Comparison of ENCODE assay signal across 8 mouse cellular contexts in genomic region chr7:31208237-31209054, GRCm38 (mm10). TPM values are rescaled to one million over a fixed set of nuclear protein-coding genes. Genes with fewer than 3 reads are reported as not detected.
DNase-seq lines count a peak whose midpoint lies in the region; ATAC-seq and TF ChIP-seq lines count a peak whose summit lies in the region.

No protein-coding gene starts in this region.

- TF ChIP-seq CTCF in liver, postnatal 0 days (IDR thresholded peaks at IDR 0.05; ENCODE audit: low read depth): peak; percentile 14; the same call in 1 of the 2 replicates
- TF ChIP-seq CTCF in testis, adult 2 months (IDR thresholded peaks at IDR 0.05; ENCODE audit: control insufficient read depth, insufficient read depth, insufficient replicate concordance, low read depth, low read length): no peak

- peak; percentile 64 for DNase-seq in ES-CJ7 (ENCODE audit: low read depth, low spot score)
- DNase-seq in cerebellum, adult 18-20 months: peak; percentile 80
- peak; percentile 49 for DNase-seq in heart, postnatal 25 days (ENCODE audit: low spot score)
- DNase-seq in layer of hippocampus, adult 11-12 months (ENCODE audit: low spot score): peak; percentile 75
- peak; percentile 82 for DNase-seq in liver, postnatal 0 days

- intact Hi-C loops in heart, postnatal 25 days (cut with DNase I): no loop called here

- H3K4me2 ChIP-seq in forebrain, embryonic 16.5 days (ENCODE audit: low read length): peak overlapping the region; percentile 63
- peak overlapping the region; percentile 77 for H3K4me2 ChIP-seq in liver, postnatal 0 days (ENCODE audit: low read depth, low read length)
- peak overlapping the region; percentile 61 for H3K4me2 ChIP-seq in neural tube, embryonic 14.5 days (ENCODE audit: low read depth, low read length)

- WGBS in forebrain, embryonic 16.5 days: 31% methylated on average over 34 of the region's 34 CpGs
- 36% methylated on average over 34 of the region's 34 CpGs for WGBS in liver, postnatal 0 days (ENCODE audit: insufficient replicate concordance)
- WGBS in neural tube, embryonic 14.5 days: 35% methylated on average over 34 of the region's 34 CpGs

- peak; percentile 90 for ATAC-seq in forebrain, embryonic 16.5 days
- peak; percentile 74 for ATAC-seq in liver, postnatal 0 days
- peak; percentile 91 for ATAC-seq in neural tube, embryonic 14.5 days (ENCODE audit: low read depth)

- peaks cover 6% of the 10 kb centered on the region; the same call in 1 of the 2 replicates for H3K4me1 ChIP-seq in forebrain, embryonic 16.5 days (replicated peaks; ENCODE audit: control insufficient read depth, insufficient read depth, low read length)
- H3K4me1 ChIP-seq in liver, postnatal 0 days (ENCODE audit: insufficient read depth): peaks cover 4% of the 10 kb centered on the region
- 0 out of 2 replicates have a peak, but pooled peaks cover 4% of the 10 kb centered on the region for H3K4me1 ChIP-seq in neural tube, embryonic 14.5 days (ENCODE audit: control insufficient read depth, insufficient read depth, low read length)
- H3K4me1 ChIP-seq in testis, adult 2 months (ENCODE audit: control insufficient read depth, insufficient read depth, low read length): peaks cover 6% of the 10 kb centered on the region

- no peaks in the 10 kb centered on the region for H3K9me3 ChIP-seq in forebrain, embryonic 16.5 days (ENCODE audit: control insufficient read depth, low read length)
- no peaks in the 10 kb centered on the region for H3K9me3 ChIP-seq in liver, postnatal 0 days (ENCODE audit: low read length)
- no peaks in the 10 kb centered on the region; the same call in none of the 2 replicates for H3K9me3 ChIP-seq in neural tube, embryonic 14.5 days (ENCODE audit: control insufficient read depth, low read length)

- peak; percentile 28; the same call in 1 of the 2 replicates for TF ChIP-seq POLR2A in testis, adult 2 months (IDR thresholded peaks at IDR 0.05; ENCODE audit: control insufficient read depth, low read depth, low read length)

- no peak overlapping the region for H3K27ac ChIP-seq in forebrain, embryonic 16.5 days (ENCODE audit: low read length)
- no peak overlapping the region for H3K27ac ChIP-seq in liver, postnatal 0 days (ENCODE audit: low read depth)
- peak overlapping the region; percentile 25; the same call in 1 of the 2 replicates for H3K27ac ChIP-seq in neural tube, embryonic 14.5 days (ENCODE audit: low read depth, low read length)
- peak overlapping the region; percentile 81 for H3K27ac ChIP-seq in testis, adult 2 months (ENCODE audit: control insufficient read depth, insufficient read depth, low read depth, low read length)

- no peak for TF ChIP-seq EP300 in liver, postnatal 0 days (IDR thresholded peaks at IDR 0.05; ENCODE audit: low read depth)

- H3K4me3 ChIP-seq in forebrain, embryonic 16.5 days (replicated peaks; ENCODE audit: low read length): peak overlapping the region; percentile 66
- peak overlapping the region; percentile 55 for H3K4me3 ChIP-seq in liver, postnatal 0 days (ENCODE audit: low read depth, low read length)
- H3K4me3 ChIP-seq in neural tube, embryonic 14.5 days (ENCODE audit: low read depth, low read length): peak overlapping the region; percentile 51
- peak overlapping the region; percentile 90 for H3K4me3 ChIP-seq in testis, adult 2 months (ENCODE audit: control insufficient read depth, low read depth, low read length)

- no peaks in the 10 kb centered on the region; the same call in 1 of the 2 replicates for H3K36me3 ChIP-seq in forebrain, embryonic 16.5 days (ENCODE audit: control insufficient read depth, insufficient read depth)
- H3K36me3 ChIP-seq in liver, postnatal 0 days (replicated peaks; ENCODE audit: insufficient read depth, low read length): no peaks in the 10 kb centered on the region
- no peaks in the 10 kb centered on the region for H3K36me3 ChIP-seq in neural tube, embryonic 14.5 days (ENCODE audit: control insufficient read depth, insufficient read depth, low read length)
- no peaks in the 10 kb centered on the region; the same call in 1 of the 2 replicates for H3K36me3 ChIP-seq in testis, adult 2 months (ENCODE audit: control insufficient read depth, insufficient read depth, low read length)

- no peaks in the 10 kb centered on the region for H3K27me3 ChIP-seq in forebrain, embryonic 16.5 days (replicated peaks; ENCODE audit: control insufficient read depth, insufficient read depth, low read length)
- no peaks in the 10 kb centered on the region for H3K27me3 ChIP-seq in liver, postnatal 0 days (ENCODE audit: insufficient read depth, low read length)
- H3K27me3 ChIP-seq in neural tube, embryonic 14.5 days (ENCODE audit: control insufficient read depth, insufficient read depth, low read length): no peaks in the 10 kb centered on the region
- no peaks in the 10 kb centered on the region for H3K27me3 ChIP-seq in testis, adult 2 months (ENCODE audit: control insufficient read depth, insufficient read depth, low read length)

- H3K9ac ChIP-seq in forebrain, embryonic 16.5 days (replicated peaks; ENCODE audit: low read depth, low read length): peak overlapping the region; percentile 69
- H3K9ac ChIP-seq in liver, postnatal 0 days (replicated peaks): peak overlapping the region; percentile 49
- H3K9ac ChIP-seq in neural tube, embryonic 14.5 days (replicated peaks; ENCODE audit: low read depth, low read length): peak overlapping the region; percentile 52

RNA-seq across cellular contexts. Expression of gene Gramd1a, which starts 52.8 kb away (rescaled TPM):
- 261 and 277 TPM in 2 replicates for polyA plus RNA-seq in forebrain, embryonic 16.5 days (2015; fragmentation: Nextera tagmentation; extraction: Ambion mirVana)
- 10 to 100 TPM; 25.7 to 30.0 TPM for total RNA-seq in heart, postnatal 25 days (2021)
- polyA plus RNA-seq in liver, postnatal 0 days (2015; fragmentation: Nextera tagmentation; extraction: Ambion mirVana): 7.1 and 8.9 TPM in 2 replicates
- 180 and 208 TPM in 2 replicates for polyA plus RNA-seq in neural tube, embryonic 14.5 days (2014; fragmentation: Nextera tagmentation; extraction: Ambion mirVana)
- 35.1 and 35.3 TPM in 2 replicates for polyA plus RNA-seq in testis, adult 2 months (2012; rRNA removed)

Comparison
In these comparisons a context has a peak if more than half of its experiments do, and no peak if none do; other contexts are left out.
1. H3K27ac ChIP-seq: peak in neural tube, embryonic 14.5 days (single experiment) and testis, adult 2 months (single experiment); none in forebrain, embryonic 16.5 days (single experiment) and liver, postnatal 0 days (single experiment).
2. Peak in every context shown above with its lines, with median percentiles within 50 percentile points of each other: DNase-seq, ATAC-seq, H3K4me2 ChIP-seq, H3K4me3 ChIP-seq and H3K9ac ChIP-seq.